Mouse (Mus musculus): ENCODE measurements around the gene Grin2d.

Gene Grin2d

GRCm38 (mm10) chr7:45801348-45801747, 76.8 kb downstream of the Grin2d start:
- peak; percentile 96 for DNase-seq

GRCm38 (mm10) chr7:45800546-45801204, 77.5 kb downstream of the Grin2d start:
- DNase-seq, result peak; percentile 51

GRCm38 (mm10) chr7:45800001-45800400, 78.2 kb downstream of the Grin2d start:
- DNase-seq, result no peak

GRCm38 (mm10) chr7:45798931-45799330, 79.2 kb downstream of the Grin2d start:
- DNase-seq, result no peak

- DNase-seq, result peak; percentile 55
Observed at GRCm38 (mm10) chr7:45798511-45798836, 79.7 kb downstream of the Grin2d start.

GRCm38 (mm10) chr7:45797661-45798510, 80.3 kb downstream of the Grin2d start:
- DNase-seq, result no peak

GRCm38 (mm10) chr7:45796950-45797349, 81.2 kb downstream of the Grin2d start:
- no peak for DNase-seq

DNA sequence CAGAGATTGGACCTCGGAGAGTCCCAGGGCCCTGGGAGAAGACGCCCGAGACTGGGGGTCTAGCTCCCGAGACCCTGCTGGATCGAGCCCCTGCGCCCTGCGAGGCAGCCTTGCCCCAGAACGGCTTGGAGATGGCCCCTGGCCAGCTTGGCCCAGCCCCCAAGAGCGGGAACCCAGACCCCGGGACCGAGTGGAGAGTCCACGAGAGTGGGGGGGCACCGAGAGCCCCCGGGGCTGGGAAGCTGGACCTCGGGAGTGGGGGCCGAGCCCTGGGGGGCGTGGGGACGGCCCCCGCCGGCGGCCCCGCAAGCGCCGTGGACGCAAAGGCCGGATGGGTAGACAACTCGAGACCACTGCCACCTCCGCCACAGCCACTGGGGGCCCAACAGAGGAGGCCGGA, 83.2 kb downstream of the Grin2d start:
- no peak for DNase-seq

DNA sequence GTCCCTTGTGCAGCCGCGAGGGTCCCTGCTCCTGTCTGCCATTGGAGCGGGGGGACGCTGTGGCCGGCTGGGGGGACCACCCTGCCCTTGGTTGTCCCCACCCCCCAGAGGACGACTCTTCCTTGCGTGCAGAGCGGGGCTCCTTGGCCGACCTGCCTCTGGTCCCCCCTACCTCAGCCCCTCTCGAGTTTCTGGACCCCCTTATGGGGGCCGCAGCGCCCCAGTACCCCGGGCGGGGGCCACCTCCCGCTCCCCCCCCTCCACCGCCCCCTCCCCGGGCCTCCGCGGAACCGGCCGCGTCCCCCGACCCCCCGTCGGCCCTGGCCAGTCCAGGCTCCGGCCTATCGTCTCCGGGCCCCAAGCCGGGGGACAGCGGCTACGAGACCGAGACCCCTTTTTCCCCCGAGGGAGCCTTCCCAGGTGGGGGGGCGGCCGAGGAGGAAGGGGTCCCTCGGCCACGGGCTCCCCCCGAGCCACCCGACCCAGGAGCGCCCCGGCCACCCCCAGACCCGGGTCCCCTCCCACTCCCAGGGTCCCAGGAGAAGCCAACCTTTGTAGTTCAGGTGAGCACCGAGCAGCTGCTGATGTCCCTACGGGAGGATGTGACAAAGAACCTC, 84.1 kb downstream of the Grin2d start:
- DNase-seq, result no peak

- no peak for DNase-seq
Observed at GRCm38 (mm10) chr7:45793240-45793639, 84.9 kb downstream of the Grin2d start.

DNA sequence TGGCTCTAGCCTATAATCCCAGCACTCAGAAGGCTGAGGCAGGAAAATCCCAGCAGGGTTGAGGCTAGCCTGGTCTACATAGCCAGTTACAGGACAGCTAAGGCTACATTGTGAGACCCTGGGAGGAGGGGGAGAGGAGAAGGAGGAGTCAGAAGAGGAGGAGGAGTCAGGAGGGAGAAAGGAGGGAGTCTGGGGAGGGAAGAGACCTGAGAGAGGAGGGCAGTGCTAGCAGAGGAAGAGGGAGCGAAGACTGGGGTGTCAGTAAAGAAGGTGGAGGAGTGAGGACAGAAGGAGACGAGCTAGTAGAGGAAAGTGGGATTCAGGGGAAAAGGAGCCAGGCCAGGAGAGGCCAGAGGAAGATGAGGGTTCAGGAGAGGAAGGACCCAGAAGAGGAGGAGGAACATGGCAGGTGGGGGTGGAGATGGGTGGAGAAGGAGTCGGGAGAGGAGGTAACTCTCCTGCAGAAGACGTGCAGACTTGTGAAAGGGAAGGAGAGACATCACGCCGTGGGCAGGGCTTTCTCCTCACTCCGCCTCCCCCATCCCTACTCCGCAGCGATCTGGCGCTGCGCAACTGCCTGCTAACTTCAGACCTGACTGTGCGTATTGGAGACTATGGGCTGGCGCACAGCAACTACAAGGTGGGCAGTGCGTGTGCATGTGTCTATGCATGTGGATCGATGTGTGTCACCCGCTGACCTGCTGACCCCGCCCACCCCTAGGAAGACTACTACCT, 86.3 kb downstream of the Grin2d start:
- DNase-seq, result no peak

DNA sequence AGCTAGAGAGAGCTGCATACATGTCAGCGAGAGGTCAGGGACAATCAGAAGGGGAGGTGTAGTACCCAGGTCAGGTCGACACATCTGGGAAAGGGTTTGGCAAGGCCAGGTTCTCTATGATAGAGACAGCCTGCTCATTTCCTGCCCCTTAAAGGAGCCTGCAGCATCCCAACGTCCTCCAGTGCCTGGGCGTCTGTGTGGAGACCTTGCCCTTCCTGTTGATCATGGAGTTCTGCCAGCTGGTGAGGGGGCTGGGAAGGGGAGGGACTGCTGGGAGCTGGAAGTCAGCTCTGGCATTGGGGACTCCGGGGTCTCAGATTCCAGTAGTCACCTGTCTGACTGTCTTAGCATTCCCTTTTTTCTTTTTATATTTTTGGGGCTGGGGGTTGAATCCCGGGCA, 87.5 kb downstream of the Grin2d start:
- DNase-seq, result no peak

DNA sequence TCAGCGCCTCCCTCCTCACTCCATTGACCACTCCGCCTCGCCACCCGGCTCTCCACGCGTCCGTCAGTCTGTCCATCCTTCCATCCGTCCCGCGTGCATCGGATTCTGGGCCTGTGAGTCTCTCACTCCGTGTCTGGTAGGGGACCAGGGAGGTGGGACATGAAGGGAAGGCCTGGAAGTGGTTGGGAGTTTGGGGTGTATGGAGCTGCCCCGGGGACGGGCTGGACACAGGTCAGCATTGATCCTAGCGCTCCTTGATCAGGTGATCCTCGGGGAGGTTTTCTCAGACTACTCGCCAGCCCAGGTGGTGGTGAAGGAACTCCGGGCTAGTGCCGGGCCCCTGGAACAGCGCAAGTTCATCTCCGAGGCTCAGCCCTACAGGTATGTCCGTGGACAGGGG, 90.5 kb downstream of the Grin2d start:
- no peak for DNase-seq

DNA sequence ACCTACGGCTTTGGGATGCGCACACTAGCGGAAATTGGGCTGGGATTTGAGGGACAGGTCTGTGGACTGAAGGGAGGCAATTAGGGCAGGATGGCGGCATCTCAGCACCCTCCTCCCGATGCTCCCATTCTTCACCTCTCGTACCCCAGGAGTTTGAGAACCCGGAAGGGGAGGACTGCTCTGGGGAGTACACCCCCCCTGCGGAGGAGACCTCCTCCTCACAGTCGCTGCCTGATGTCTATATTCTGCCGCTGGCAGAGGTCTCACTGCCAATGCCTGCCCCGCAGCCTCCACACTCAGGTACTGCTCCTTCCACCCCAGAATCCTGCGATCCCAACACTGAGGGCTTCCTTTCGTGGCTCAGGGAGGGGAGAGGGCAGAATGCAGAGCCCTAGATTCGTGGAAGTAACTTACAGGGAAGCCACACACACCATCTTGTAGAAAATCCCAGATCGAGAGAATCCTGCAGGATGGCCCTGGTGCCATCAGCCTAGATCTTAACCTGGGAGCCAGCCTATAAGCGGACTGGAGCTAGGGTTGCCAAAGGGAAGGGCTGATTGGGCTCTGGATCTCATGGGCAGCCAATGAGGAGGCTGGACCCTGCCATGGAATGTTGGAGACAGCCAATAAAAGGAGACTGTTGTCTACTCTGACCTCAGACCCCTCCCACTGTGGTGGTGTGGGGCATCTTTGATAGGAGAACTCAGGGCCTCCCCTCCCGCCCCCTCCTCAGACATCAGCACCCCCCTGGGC, 91.3 kb downstream of the Grin2d start:
- DNase-seq, result no peak

GRCm38 (mm10) chr7:45786136-45786578, 92.0 kb downstream of the Grin2d start:
- no peak for DNase-seq

DNA sequence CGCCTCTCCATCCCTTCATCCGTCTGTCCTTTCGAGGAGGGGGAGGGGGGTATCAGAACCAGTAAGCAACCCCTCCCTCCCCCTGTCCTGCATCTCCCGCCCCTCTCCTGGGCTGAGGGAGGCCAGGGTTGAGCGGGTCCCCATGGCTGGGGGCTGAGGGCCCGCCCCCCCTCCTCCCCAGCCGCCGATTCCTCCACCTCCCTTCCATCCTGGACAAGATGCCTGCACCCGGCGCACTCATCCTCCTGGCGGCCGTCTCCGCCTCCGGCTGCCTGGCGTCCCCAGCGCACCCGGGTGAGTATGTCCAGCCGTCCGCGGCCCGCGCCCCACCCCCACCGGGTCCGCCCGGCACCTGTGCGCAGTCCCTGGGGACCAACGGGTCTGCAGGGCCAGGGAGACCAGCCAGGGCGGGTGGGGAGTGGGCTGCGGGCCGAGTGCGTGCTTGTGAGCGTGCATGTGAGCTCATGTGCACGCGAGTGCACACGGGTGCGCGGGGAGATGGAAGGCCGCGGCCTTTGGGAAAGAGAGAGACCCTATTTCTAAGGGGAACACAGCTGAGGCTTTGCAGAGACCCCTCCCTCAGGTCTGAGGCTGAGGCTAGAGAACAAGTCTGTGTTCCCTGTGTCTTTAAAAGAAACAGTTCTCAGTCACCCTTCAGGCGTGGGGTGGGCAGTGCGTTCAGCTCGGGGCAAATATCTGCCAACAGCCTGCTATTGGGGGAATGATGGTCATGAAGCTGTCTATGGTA, 92.6 kb downstream of the Grin2d start:
- DNase-seq, result no peak

- DNase-seq, result peak; percentile 56
Observed at GRCm38 (mm10) chr7:45784524-45785372, 93.4 kb downstream of the Grin2d start, which contains the start of gene Sult2b1. Gene Sult2b1, minus strand, starts transcription at chr7:45784669.

DNA sequence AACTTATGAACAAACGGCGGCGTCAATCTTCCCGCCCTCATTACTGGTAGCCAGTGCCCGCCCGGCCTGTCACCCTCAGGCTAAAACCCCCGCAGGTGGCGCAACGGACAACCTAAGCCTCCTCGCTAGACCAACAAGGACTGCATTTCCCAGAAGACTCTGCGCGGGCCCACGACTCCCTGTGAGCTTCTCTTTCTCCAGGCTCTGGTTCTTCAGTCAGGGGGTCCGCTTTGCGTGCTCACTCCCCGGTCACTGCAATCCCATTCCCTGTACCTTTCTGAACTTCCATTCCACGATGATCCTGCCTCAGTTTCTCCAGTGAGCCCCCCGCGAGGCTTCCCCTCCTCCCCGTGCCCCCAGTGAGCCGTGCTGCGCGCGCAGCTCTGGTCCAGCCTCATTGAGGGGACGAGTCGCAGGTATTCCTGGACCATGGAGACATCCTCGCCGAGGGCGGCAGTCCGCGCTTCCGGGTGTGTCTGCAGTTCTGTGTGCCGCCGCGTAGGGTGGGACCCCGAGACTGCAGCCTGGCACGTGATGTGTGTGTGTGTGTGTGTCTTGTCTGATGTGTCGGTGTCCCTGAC, 94.6 kb downstream of the Grin2d start, which contains the start of gene Lmtk3:
TSS of gene Lmtk3 (plus strand) at position 228 of the 581 bp plus-strand sequence.
- peak; percentile 54 for DNase-seq

DNA sequence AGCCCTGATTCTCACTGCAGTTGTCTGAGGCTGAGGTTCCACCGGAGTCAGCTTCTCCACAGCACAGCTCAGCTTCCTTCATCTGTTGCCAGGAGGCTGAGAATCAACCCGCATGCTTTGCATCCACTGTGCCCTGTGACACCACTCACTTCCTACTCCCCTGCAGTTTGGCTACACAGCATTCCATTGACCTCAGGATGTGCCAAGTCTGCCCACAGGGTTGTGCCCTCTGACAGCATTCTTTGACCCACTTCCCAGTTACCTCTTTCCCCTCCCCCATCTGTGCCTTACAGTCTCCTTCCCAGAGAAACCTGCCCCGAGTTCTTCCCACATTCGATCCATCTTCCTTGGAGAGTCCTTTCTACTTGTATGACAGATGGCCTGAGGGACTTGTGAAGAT, 95.9 kb downstream of the Grin2d start:
- DNase-seq, result no peak
